Mouse (Mus musculus) heart, embryonic 15.5 days (tissue): ENCODE measurements around the gene Romo1. TPM values are rescaled to one million over a fixed set of nuclear protein-coding genes. Genes with fewer than 3 reads are reported as not detected.
"Not testable (repeated sequence)": the region's sequence is repeated elsewhere in the genome, so short reads cannot be mapped to it uniquely, and the experiment has no call there.

Experiments used
- ATAC-seq: fragments of 200-750 bp; cut with Nextera tagmentation; replicated peaks from 2 replicates; pipeline ENCODE4 v1.8.0; 2017; ENCODE audit warnings: low read depth, moderate TSS enrichment; ENCODE audit not compliant: insufficient number of reproducible peaks, insufficient read depth, low FRiP score
- H3K27ac ChIP-seq: fragments of 300-500 bp; sonication (generic); 2 replicates; pipeline ENCODE4 v1.5.1; 2015; ENCODE audit warnings: mild to moderate bottlenecking, inconsistent platforms
- H3K27me3 ChIP-seq: fragments of 300-500 bp; sonication (generic); 2 replicates; pipeline ENCODE4 v1.6.1; 2015; ENCODE audit warnings: inconsistent platforms
- H3K36me3 ChIP-seq: fragments of 300-500 bp; sonication (generic); 2 replicates; pipeline ENCODE4 v1.6.1; 2015; ENCODE audit warnings: mild to moderate bottlenecking, inconsistent platforms
- H3K4me1 ChIP-seq: fragments of 300-500 bp; sonication (generic); replicated peaks from 2 replicates; pipeline ENCODE4 v1.6.1; 2015; ENCODE audit warnings: inconsistent platforms
- H3K4me2 ChIP-seq: fragments of 300-500 bp; sonication (generic); 2 replicates; pipeline ENCODE4 v1.6.1; 2015; ENCODE audit warnings: inconsistent platforms, mild to moderate bottlenecking, moderate library complexity
- H3K4me3 ChIP-seq: fragments of 300-500 bp; sonication (generic); 2 replicates; pipeline ENCODE4 v1.5.1; 2015; ENCODE audit warnings: mild to moderate bottlenecking, inconsistent platforms
- H3K9ac ChIP-seq: fragments of 300-500 bp; sonication (generic); 2 replicates; pipeline ENCODE4 v1.6.1; 2015; ENCODE audit warnings: mild to moderate bottlenecking, inconsistent platforms
- H3K9me3 ChIP-seq: fragments of 300-500 bp; sonication (generic); replicated peaks from 2 replicates; pipeline ENCODE4 v1.6.1; 2016; ENCODE audit warnings: inconsistent platforms
- WGBS: fragments of 180-500 bp; shearing (Covaris S2); methylation state at CpG from one replicate; pipeline ENCODE4 v1.1.7; 2015; ENCODE audit warnings: mixed read lengths; 5-methylcytosine and 5-hydroxymethylcytosine counted together
- polyA plus RNA-seq: library from polyadenylated mRNA; unstranded; fragments of >200 nt; fragmentation: Nextera tagmentation; extraction: Ambion mirVana; gene quantifications from 2 replicates; pipeline ENCODE4 v1.2.1, GENCODE M21; 2015

Gene Romo1
- polyA plus RNA-seq, 1 experiment from 2014 or later, result 427 TPM

GRCm38 (mm10) chr2:156180824-156181590 lies 37.2 kb downstream of the Romo1 start:
- WGBS, result 10% methylated on average over 8 of the region's 8 CpGs

GRCm38 (mm10) chr2:156181592-156181991 lies 37.8 kb downstream of the Romo1 start:
- Histone ChIP-seq H3K4me2 (peak overlapping the region; percentile 67; the same call in 1 of the 2 replicates), H3K9ac (no peak overlapping the region), H3K36me3 (peaks cover 14% of the 10 kb centered on the region), H3K4me1 (peaks cover 21% of the 10 kb centered on the region), H3K4me3 (no peak overlapping the region), H3K9me3 (no peaks in the 10 kb centered on the region), H3K27ac (peak overlapping the region; percentile 94), H3K27me3 (no peaks in the 10 kb centered on the region)
- WGBS, result 63% methylated on average over 2 of the region's 2 CpGs
- ATAC-seq, result no peak

More at GRCm38 (mm10) chr2:156180824-156181590, 37.2 kb downstream of the Romo1 start:
- H3K4me1 ChIP-seq, result peaks cover 21% of the 10 kb centered on the region
- H3K36me3 ChIP-seq, result peaks cover 19% of the 10 kb centered on the region
- H3K27ac ChIP-seq, result peak overlapping the region; percentile 94
- peak overlapping the region; percentile 72 for H3K9ac ChIP-seq
- H3K4me2 ChIP-seq, result peak overlapping the region; percentile 67
- peak overlapping the region; percentile 76 for H3K4me3 ChIP-seq
- peak; percentile 5; the same call in 1 of the 2 replicates for ATAC-seq
- no peaks in the 10 kb centered on the region for H3K9me3 ChIP-seq
- H3K27me3 ChIP-seq, result no peaks in the 10 kb centered on the region

- H3K4me1 ChIP-seq, H3K4me2 ChIP-seq, H3K27me3 ChIP-seq, ATAC-seq, H3K9ac ChIP-seq, H3K36me3 ChIP-seq, H3K4me3 ChIP-seq, H3K9me3 ChIP-seq, H3K27ac ChIP-seq: not testable (repeated sequence)
- WGBS, result 62% methylated on average over 7 of the region's 7 CpGs
These were observed 45.4 kb downstream of the Romo1 start for GRCm38 (mm10) chr2:156189241-156189640.

GRCm38 (mm10) chr2:156190004-156190896 lies 46.4 kb downstream of the Romo1 start:
- ATAC-seq, result 0 out of 2 replicates have a peak, but pooled peaks have one; percentile 22
- Histone ChIP-seq H3K4me2 (no peak overlapping the region), H3K36me3 (no peaks in the 10 kb centered on the region), H3K27me3 (no peaks in the 10 kb centered on the region), H3K4me1 (no peaks in the 10 kb centered on the region), H3K4me3 (no peak overlapping the region), H3K9ac (no peak overlapping the region), H3K27ac (no peak overlapping the region), H3K9me3 (no peaks in the 10 kb centered on the region)
- 70% methylated on average over 14 of the region's 14 CpGs for WGBS

- H3K9ac ChIP-seq, result no peak overlapping the region
- no peak overlapping the region for H3K27ac ChIP-seq
- peaks cover 5% of the 10 kb centered on the region for H3K4me1 ChIP-seq
- no peak for ATAC-seq
- H3K4me3 ChIP-seq, result no peak overlapping the region
- H3K9me3 ChIP-seq, result no peaks in the 10 kb centered on the region
- WGBS, result 96% methylated on average over 2 of the region's 2 CpGs
- no peak overlapping the region for H3K4me2 ChIP-seq
- no peaks in the 10 kb centered on the region for H3K36me3 ChIP-seq
- H3K27me3 ChIP-seq, result no peaks in the 10 kb centered on the region
These were observed 47.7 kb downstream of the Romo1 start for GRCm38 (mm10) chr2:156191540-156191939.

GRCm38 (mm10) chr2:156192068-156192467 lies 48.2 kb downstream of the Romo1 start:
- WGBS, result 82% methylated on average over 2 of the region's 2 CpGs
- ATAC-seq, result no peak
- peaks cover 5% of the 10 kb centered on the region for H3K4me1 ChIP-seq

GRCm38 (mm10) chr2:156193066-156193862 lies 49.4 kb downstream of the Romo1 start:
- no peaks in the 10 kb centered on the region for H3K27me3 ChIP-seq
- H3K9me3 ChIP-seq, result no peaks in the 10 kb centered on the region
- no peaks in the 10 kb centered on the region for H3K36me3 ChIP-seq
- no peak overlapping the region for H3K27ac ChIP-seq
- H3K9ac ChIP-seq, result no peak overlapping the region
- no peak overlapping the region for H3K4me2 ChIP-seq
- peaks cover 13% of the 10 kb centered on the region for H3K4me1 ChIP-seq
- ATAC-seq, result no peak
- 78% methylated on average over 3 of the region's 3 CpGs for WGBS
- H3K4me3 ChIP-seq, result no peak overlapping the region

More at GRCm38 (mm10) chr2:156192068-156192467, 48.2 kb downstream of the Romo1 start:
- H3K4me3 ChIP-seq, result no peak overlapping the region
- H3K27ac ChIP-seq, result no peak overlapping the region
- no peaks in the 10 kb centered on the region for H3K36me3 ChIP-seq
- no peak overlapping the region for H3K9ac ChIP-seq
- H3K27me3 ChIP-seq, result no peaks in the 10 kb centered on the region
- no peaks in the 10 kb centered on the region for H3K9me3 ChIP-seq
- no peak overlapping the region for H3K4me2 ChIP-seq

GRCm38 (mm10) chr2:156194571-156194970 lies 50.7 kb downstream of the Romo1 start:
- no peaks in the 10 kb centered on the region for H3K36me3 ChIP-seq
- H3K9ac ChIP-seq, result no peak overlapping the region
- H3K9me3 ChIP-seq, result no peaks in the 10 kb centered on the region
- no peak overlapping the region for H3K4me3 ChIP-seq
- H3K4me1 ChIP-seq, result peaks cover 23% of the 10 kb centered on the region
- no peak overlapping the region for H3K4me2 ChIP-seq
- H3K27me3 ChIP-seq, result no peaks in the 10 kb centered on the region
- no peak overlapping the region for H3K27ac ChIP-seq
- no peak for ATAC-seq

Other genes starting within 250 kb of the Romo1 start
- gene Uqcc1, start 213.7 kb upstream of the Romo1 start, polyA plus RNA-seq, result 114 and 134 TPM in 2 replicates
- not detected in 2 replicates for gene Gm15557, start 203.3 kb upstream of the Romo1 start, polyA plus RNA-seq
- gene Gdf5, start 198.7 kb upstream of the Romo1 start, polyA plus RNA-seq, result 0.30 and 0.61 TPM in 2 replicates
- gene Cep250, start 187.6 kb upstream of the Romo1 start, polyA plus RNA-seq, result 7.7 and 11.0 TPM in 2 replicates
- gene 6430550D23Rik, start 136.1 kb upstream of the Romo1 start, polyA plus RNA-seq, result 0.63 and 1.2 TPM in 2 replicates
- 126 and 184 TPM in 2 replicates for gene Ergic3, start 136.0 kb upstream of the Romo1 start, polyA plus RNA-seq
- gene Fer1l4, start 91.1 kb upstream of the Romo1 start, polyA plus RNA-seq, result not detected in 2 replicates
- gene Spag4, start 78.9 kb upstream of the Romo1 start, polyA plus RNA-seq, result 1.9 TPM in 2 replicates
- 22.7 and 30.1 TPM in 2 replicates for gene Cpne1, start 32.1 kb upstream of the Romo1 start, polyA plus RNA-seq
- 14.0 and 18.1 TPM in 2 replicates for gene Rbm12, start 32.1 kb upstream of the Romo1 start, polyA plus RNA-seq
- gene Gm28036, start 16.9 kb upstream of the Romo1 start, polyA plus RNA-seq, result 10.5 and 11.6 TPM in 2 replicates
- 58.2 and 63.4 TPM in 2 replicates for gene Nfs1, start 147 bp downstream of the Romo1 start, polyA plus RNA-seq
- gene Rbm39, start 36.2 kb downstream of the Romo1 start, polyA plus RNA-seq, result 360 and 407 TPM in 2 replicates
- 41.5 and 53.9 TPM in 2 replicates for gene Phf20, start 52.4 kb downstream of the Romo1 start, polyA plus RNA-seq
- gene Cnbd2, start 168.3 kb downstream of the Romo1 start, polyA plus RNA-seq, result 2.6 TPM in 2 replicates
- 56.0 and 61.0 TPM in 2 replicates for gene Scand1, start 168.7 kb downstream of the Romo1 start, polyA plus RNA-seq